Mouse (Mus musculus) C2C12 (cell line): Measurements from ENCODE around the gene Bcor.

Experiments used
- CEBPB ChIP-seq: IDR thresholded peaks from one replicate; pipeline ENCODE4 v1.6.1; 2011; ENCODE audit warnings: low read depth, mild to moderate bottlenecking, control low read depth, moderate library complexity
- CTCF ChIP-seq: IDR thresholded peaks from one replicate; pipeline ENCODE4 v1.5.1; 2011; ENCODE audit not compliant: control insufficient read depth, insufficient read depth, insufficient read length
- FOSL1 ChIP-seq: IDR thresholded peaks from one replicate; pipeline ENCODE4 v1.8.0; 2011; ENCODE audit warnings: mild to moderate bottlenecking, low read length; ENCODE audit not compliant: poor library complexity, insufficient read depth, severe bottlenecking
- MAX ChIP-seq: IDR thresholded peaks from one replicate; pipeline ENCODE4 v1.6.1; 2011; ENCODE audit warnings: mild to moderate bottlenecking, control low read depth
- MYOG ChIP-seq: IDR thresholded peaks from one replicate; pipeline ENCODE4 v1.6.1; 2011; ENCODE audit not compliant: control insufficient read depth, insufficient read length; ENCODE audit errors: extremely low read depth
- USF1 ChIP-seq: IDR thresholded peaks from one replicate; pipeline ENCODE4 v1.6.1; 2011; ENCODE audit warnings: low read depth, mild to moderate bottlenecking, control low read depth, moderate library complexity

- TF ChIP-seq USF1 (no peak), CTCF (no peak), CEBPB (no peak), MAX (no peak), MYOG (no peak), FOSL1 (no peak)
These were observed 23.7 kb downstream of the Bcor start for GRCm38 (mm10) chrX:12136261-12137101.
